Mouse (Mus musculus) embryonic facial prominence, embryonic 13.5 days (tissue): Measurements from ENCODE around the gene Ajuba. TPM values are rescaled to one million over a fixed set of nuclear protein-coding genes. Genes with fewer than 3 reads are reported as not detected.
"Not testable (repeated sequence)": the region's sequence is repeated elsewhere in the genome, so short reads cannot be mapped to it uniquely, and the experiment has no call there.

Experiments
- ATAC-seq: fragments of 200-750 bp; cut with Nextera tagmentation; 2 replicates; pipeline ENCODE4 v1.8.0; 2017; ENCODE audit warnings: low read depth; ENCODE audit not compliant: insufficient number of reproducible peaks, insufficient read depth, low FRiP score, low TSS enrichment
- H3K27ac ChIP-seq: fragments of 300-500 bp; sonication (generic); 2 replicates; pipeline ENCODE4 v1.5.1; 2015; ENCODE audit warnings: moderate library complexity, mild to moderate bottlenecking, inconsistent platforms
- H3K27me3 ChIP-seq: fragments of 300-500 bp; sonication (generic); 2 replicates; pipeline ENCODE4 v1.6.1; 2015; ENCODE audit warnings: mild to moderate bottlenecking, inconsistent platforms
- H3K36me3 ChIP-seq: fragments of 300-500 bp; sonication (generic); 2 replicates; pipeline ENCODE4 v1.6.1; 2015; ENCODE audit warnings: mild to moderate bottlenecking, inconsistent platforms
- H3K4me1 ChIP-seq: fragments of 300-500 bp; sonication (generic); 2 replicates; pipeline ENCODE4 v1.6.1; 2015; ENCODE audit warnings: inconsistent platforms
- H3K4me2 ChIP-seq: fragments of 300-500 bp; sonication (generic); 2 replicates; pipeline ENCODE4 v1.6.1; 2015; ENCODE audit warnings: moderate library complexity, mild to moderate bottlenecking, inconsistent platforms
- H3K4me3 ChIP-seq: fragments of 300-500 bp; sonication (generic); 2 replicates; pipeline ENCODE4 v1.5.1; 2015; ENCODE audit warnings: mild to moderate bottlenecking, inconsistent platforms
- H3K9ac ChIP-seq: fragments of 300-500 bp; sonication (generic); 2 replicates; pipeline ENCODE4 v1.6.1; 2015; ENCODE audit warnings: mild to moderate bottlenecking, inconsistent platforms
- H3K9me3 ChIP-seq: fragments of 300-500 bp; sonication (generic); 2 replicates; pipeline ENCODE4 v1.6.1; 2016; ENCODE audit warnings: inconsistent platforms
- WGBS: fragments of 180-500 bp; shearing (Covaris S2); methylation state at CpG from one replicate; pipeline ENCODE4 v1.1.7; 2015; ENCODE audit warnings: mixed read lengths; 5-methylcytosine and 5-hydroxymethylcytosine counted together
- polyA plus RNA-seq: library from polyadenylated mRNA; unstranded; fragments of >200 nt; fragmentation: Nextera tagmentation; extraction: Ambion mirVana; gene quantifications from 2 replicates; pipeline ENCODE4 v1.2.1, GENCODE M21; 2015

Gene Ajuba
- polyA plus RNA-seq: 55.6 and 63.3 TPM in 2 replicates

DNA sequence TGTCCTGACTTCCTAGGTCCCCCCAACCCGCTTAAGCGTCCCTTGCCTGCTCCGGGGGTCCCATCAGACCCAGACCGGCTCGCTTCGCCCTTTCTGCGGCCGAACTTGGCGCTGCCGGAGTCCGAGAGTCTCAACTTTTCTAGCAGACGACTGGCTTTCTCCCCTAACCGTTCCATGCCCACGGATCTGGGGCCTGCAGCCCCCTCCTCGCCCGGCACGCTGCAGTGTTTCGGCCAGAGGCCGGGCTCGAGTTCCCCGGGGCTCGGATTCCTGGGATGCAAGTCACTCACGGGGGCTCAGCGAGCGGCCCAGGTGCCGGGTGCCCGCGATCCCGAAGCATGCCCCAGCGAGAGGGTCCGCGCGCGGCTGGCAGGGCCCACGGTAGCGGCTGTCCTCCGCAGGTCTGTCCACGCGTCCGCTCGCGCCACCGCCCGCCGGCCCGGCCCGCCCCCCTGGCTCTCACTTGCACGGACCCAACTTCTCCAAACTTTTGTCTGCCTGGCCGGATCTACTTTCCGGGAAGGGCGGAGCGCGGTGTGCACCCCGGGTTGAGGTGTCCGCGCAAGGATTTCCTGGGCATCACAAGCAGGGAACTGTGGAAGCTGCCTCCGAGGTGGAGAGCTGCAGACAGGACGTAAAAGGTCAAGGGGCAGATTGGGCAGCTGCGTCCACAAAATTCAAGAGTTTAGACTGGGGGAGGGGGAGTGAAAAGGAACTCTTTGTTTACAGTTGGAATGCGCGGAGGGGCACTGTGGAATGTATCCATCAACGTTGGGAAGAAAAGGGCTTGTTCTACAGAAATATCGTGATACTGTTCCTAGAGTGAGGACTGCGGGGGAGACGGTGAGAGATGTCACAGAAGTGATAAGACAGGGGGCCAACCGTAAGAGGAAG, at the start of gene Ajuba:
Ajuba (minus strand) TSS at position 470 of the 894 bp plus-strand sequence.
- ATAC-seq: peak; percentile 74
- peaks cover 13% of the 10 kb centered on the region for H3K36me3 ChIP-seq
- H3K4me1 ChIP-seq: peaks cover 33% of the 10 kb centered on the region
- H3K27me3 ChIP-seq: no peaks in the 10 kb centered on the region
- H3K27ac ChIP-seq: peak within 1 kb of the TSS; percentile 96
- H3K4me2 ChIP-seq: peak within 1 kb of the TSS; percentile 85
- H3K9me3 ChIP-seq: no peaks in the 10 kb centered on the region
- peak within 1 kb of the TSS; percentile 93 for H3K4me3 ChIP-seq
- under 1% methylated on average over 66 of the region's 66 CpGs for WGBS
- peak within 1 kb of the TSS; percentile 100 for H3K9ac ChIP-seq

GRCm38 (mm10) chr14:54624976-54625375, 47.6 kb upstream of the Ajuba start:
- no peak overlapping the region for H3K4me2 ChIP-seq
- 52% methylated on average over 10 of the region's 10 CpGs for WGBS
- no peak for ATAC-seq
- H3K4me1 ChIP-seq: no peaks in the 10 kb centered on the region
- peak overlapping the region; percentile 21; the same call in 1 of the 2 replicates for H3K9ac ChIP-seq
- no peaks in the 10 kb centered on the region for H3K9me3 ChIP-seq
- H3K27me3 ChIP-seq: no peaks in the 10 kb centered on the region
- no peak overlapping the region for H3K4me3 ChIP-seq
- H3K36me3 ChIP-seq: no peaks in the 10 kb centered on the region; the same call in 1 of the 2 replicates
- H3K27ac ChIP-seq: no peak overlapping the region

- Histone ChIP-seq H3K4me2 (no peak overlapping the region), H3K36me3 (no peaks in the 10 kb centered on the region), H3K27ac (no peak overlapping the region), H3K27me3 (no peaks in the 10 kb centered on the region), H3K4me3 (no peak overlapping the region), H3K9me3 (no peaks in the 10 kb centered on the region), H3K4me1 (no peaks in the 10 kb centered on the region), H3K9ac (no peak overlapping the region)
- 87% methylated on average over 6 of the region's 6 CpGs for WGBS
- no peak for ATAC-seq
Observed at GRCm38 (mm10) chr14:54623334-54623733, 46.0 kb upstream of the Ajuba start.

DNA sequence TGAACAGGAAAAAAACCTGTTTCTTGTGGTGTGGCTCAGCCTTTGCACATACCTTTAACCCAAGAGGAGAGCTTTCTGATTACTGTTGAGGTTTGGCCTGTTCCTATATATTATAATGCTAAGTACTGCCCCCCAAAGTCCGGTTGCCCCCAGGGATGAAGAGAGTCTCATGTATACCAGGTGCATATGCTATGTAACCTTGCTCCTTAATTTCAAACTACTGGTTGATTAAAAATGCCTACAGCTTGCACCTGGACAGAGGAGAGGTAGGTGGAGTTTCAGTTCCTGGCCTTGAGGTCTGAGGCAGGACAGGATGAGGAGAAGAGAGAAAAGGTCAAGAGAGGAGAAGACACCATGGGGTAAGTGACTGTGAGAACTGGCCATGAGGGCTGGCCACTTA, 43.8 kb upstream of the Ajuba start, which contains the start of gene Psmb11:
Psmb11 (plus strand) TSS at position 301 of the 400 bp plus-strand sequence.
- Histone ChIP-seq H3K9me3 (no peaks in the 10 kb centered on the region), H3K27me3 (no peaks in the 10 kb centered on the region), H3K36me3 (peaks cover 4% of the 10 kb centered on the region), H3K4me1 (peaks cover 11% of the 10 kb centered on the region), H3K27ac (no peak within 1 kb of the TSS), H3K4me2 (no peak within 1 kb of the TSS), H3K9ac (no peak within 1 kb of the TSS), H3K4me3 (no peak within 1 kb of the TSS)
- 80% methylated on average over 1 of the region's 1 CpGs for WGBS
- no peak for ATAC-seq

- WGBS: under 1% methylated on average over 25 of the region's 25 CpGs
- ATAC-seq: peak; percentile 79
Observed at GRCm38 (mm10) chr14:54617897-54618365, 40.6 kb upstream of the Ajuba start, which contains the start of gene Psmb5. Gene Psmb5, minus strand, starts transcription at chr14:54618022.

DNA sequence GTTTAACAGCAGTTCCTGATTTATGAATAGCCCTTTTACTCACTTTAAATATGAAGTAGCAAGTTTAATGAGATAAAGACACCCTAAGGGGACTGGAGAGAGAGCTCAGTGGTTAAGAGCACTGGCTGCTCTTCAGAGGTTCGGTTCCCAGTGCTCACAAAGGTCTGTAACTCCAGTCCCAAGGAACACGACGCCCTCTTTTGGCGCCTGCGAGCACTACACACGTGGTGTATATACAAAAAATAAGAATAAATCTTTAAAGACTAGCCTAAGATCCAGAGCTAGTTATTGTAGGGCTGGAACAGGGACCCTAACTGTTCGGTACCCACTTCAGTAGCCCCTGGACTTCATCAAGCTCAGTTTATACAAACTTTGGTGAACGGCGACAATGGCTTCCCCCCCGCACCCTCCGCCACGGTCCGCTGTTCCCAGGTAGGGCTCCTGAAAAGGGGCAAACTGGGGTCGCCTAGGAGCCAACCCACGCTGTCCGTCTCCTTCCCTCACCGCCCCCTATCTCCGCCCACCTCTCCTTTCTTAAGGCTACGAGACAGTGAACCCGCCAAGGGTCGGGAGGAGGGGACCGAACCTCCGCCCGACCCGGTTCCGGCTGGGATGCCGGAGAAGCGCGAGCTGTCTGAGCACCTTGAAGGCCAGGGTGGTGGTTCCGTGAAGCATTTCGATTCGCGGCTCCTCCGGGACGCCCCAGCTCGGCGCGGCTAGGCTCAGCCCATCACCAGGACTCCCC, 40.0 kb upstream of the Ajuba start:
- Histone ChIP-seq H3K27ac (peak overlapping the region; percentile 85), H3K27me3 (no peaks in the 10 kb centered on the region), H3K4me3 (peak overlapping the region; percentile 77), H3K4me2 (peak overlapping the region; percentile 69), H3K36me3 (peaks cover 34% of the 10 kb centered on the region), H3K4me1 (peaks cover 13% of the 10 kb centered on the region), H3K9me3 (no peaks in the 10 kb centered on the region), H3K9ac (peak overlapping the region; percentile 94)
- 0 out of 2 replicates have a peak, but pooled peaks have one; percentile 17 for ATAC-seq
- WGBS: 2% methylated on average over 38 of the region's 38 CpGs

More at GRCm38 (mm10) chr14:54617897-54618365, 40.6 kb upstream of the Ajuba start, which contains the start of gene Psmb5:
- H3K27ac ChIP-seq: peak within 1 kb of the TSS; percentile 85
- H3K36me3 ChIP-seq: peaks cover 29% of the 10 kb centered on the region
- H3K4me2 ChIP-seq: peak within 1 kb of the TSS; percentile 69
- no peaks in the 10 kb centered on the region for H3K9me3 ChIP-seq
- no peaks in the 10 kb centered on the region for H3K27me3 ChIP-seq
- H3K4me3 ChIP-seq: peak within 1 kb of the TSS; percentile 77
- peak within 1 kb of the TSS; percentile 94 for H3K9ac ChIP-seq
- peaks cover 13% of the 10 kb centered on the region for H3K4me1 ChIP-seq

- Histone ChIP-seq H3K27ac (no peak overlapping the region), H3K9me3 (no peaks in the 10 kb centered on the region), H3K9ac (no peak overlapping the region), H3K4me1 (peaks cover 13% of the 10 kb centered on the region), H3K27me3 (no peaks in the 10 kb centered on the region), H3K36me3 (peaks cover 40% of the 10 kb centered on the region), H3K4me3 (peak overlapping the region; percentile 77; the same call in 1 of the 2 replicates), H3K4me2 (peak overlapping the region; percentile 69; the same call in 1 of the 2 replicates)
- no peak for ATAC-seq
- WGBS: 89% methylated on average over 16 of the region's 16 CpGs
Observed at GRCm38 (mm10) chr14:54616226-54616825, 39.0 kb upstream of the Ajuba start.

DNA sequence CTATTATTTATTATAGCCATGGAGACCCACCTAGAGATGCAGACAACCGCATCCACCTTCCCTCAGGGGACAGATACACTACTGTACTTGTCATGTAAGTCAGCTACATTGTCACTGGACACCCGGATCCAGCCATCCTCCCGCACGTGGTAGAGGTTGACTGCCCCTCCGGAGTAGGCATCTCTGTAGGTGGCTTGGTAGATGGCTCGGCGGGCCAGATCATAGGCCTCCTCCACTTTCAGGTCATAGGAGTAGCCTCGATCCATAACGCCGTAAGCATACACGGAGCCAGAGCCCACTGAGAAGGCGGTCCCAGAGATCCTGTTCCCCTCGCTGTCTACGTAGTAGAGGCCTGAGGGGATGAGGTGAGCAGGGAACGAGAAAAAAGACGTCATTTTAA, 36.8 kb upstream of the Ajuba start:
- H3K27ac ChIP-seq, ATAC-seq, H3K4me2 ChIP-seq, H3K4me3 ChIP-seq, H3K27me3 ChIP-seq, H3K9me3 ChIP-seq, H3K9ac ChIP-seq: not testable (repeated sequence)
- 91% methylated on average over 16 of the region's 16 CpGs for WGBS
- peaks cover 13% of the 10 kb centered on the region for H3K4me1 ChIP-seq
- H3K36me3 ChIP-seq: peaks cover 47% of the 10 kb centered on the region

DNA sequence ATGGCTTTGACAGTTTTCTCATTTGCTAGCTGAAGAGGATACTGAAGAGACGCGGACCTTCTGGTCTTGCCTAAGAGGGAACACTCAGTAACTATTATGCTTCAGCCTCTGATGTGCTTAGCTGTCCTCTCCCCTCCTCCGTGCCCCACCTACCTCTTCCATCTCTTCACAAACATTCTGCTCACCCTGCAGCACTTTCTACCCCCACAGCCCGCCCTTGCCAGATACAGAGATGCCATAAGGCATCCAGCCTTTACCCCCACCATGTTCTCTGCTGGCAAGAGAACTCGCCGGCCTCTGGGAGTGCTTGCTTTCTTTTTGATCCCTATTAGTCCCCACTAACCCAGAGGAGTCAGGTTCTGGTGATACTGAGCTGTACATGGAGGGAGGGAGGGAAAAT, 33.3 kb upstream of the Ajuba start:
- H3K9ac ChIP-seq: no peak overlapping the region
- WGBS: 80% methylated on average over 6 of the region's 6 CpGs
- no peak for ATAC-seq
- peaks cover 38% of the 10 kb centered on the region for H3K36me3 ChIP-seq
- H3K4me1 ChIP-seq: 0 out of 2 replicates have a peak, but pooled peaks cover 4% of the 10 kb centered on the region
- H3K4me2 ChIP-seq: no peak overlapping the region
- H3K27me3 ChIP-seq: no peaks in the 10 kb centered on the region
- no peaks in the 10 kb centered on the region for H3K9me3 ChIP-seq
- H3K4me3 ChIP-seq: no peak overlapping the region
- H3K27ac ChIP-seq: no peak overlapping the region

- no peak overlapping the region for H3K27ac ChIP-seq
- H3K9ac ChIP-seq: no peak overlapping the region
- no peak for ATAC-seq
- H3K36me3 ChIP-seq: peaks cover 31% of the 10 kb centered on the region
- no peaks in the 10 kb centered on the region for H3K9me3 ChIP-seq
- 85% methylated on average over 4 of the region's 4 CpGs for WGBS
- no peaks in the 10 kb centered on the region for H3K27me3 ChIP-seq
- H3K4me3 ChIP-seq: no peak overlapping the region
- H3K4me2 ChIP-seq: no peak overlapping the region
- 0 out of 2 replicates have a peak, but pooled peaks cover 4% of the 10 kb centered on the region for H3K4me1 ChIP-seq
Observed at GRCm38 (mm10) chr14:54609962-54610361, 32.6 kb upstream of the Ajuba start.

- Histone ChIP-seq H3K9ac (no peak overlapping the region), H3K4me3 (no peak overlapping the region), H3K36me3 (peaks cover 25% of the 10 kb centered on the region), H3K4me1 (peaks cover 10% of the 10 kb centered on the region; the same call in 1 of the 2 replicates), H3K9me3 (no peaks in the 10 kb centered on the region), H3K27ac (no peak overlapping the region; the same call in 1 of the 2 replicates), H3K4me2 (no peak overlapping the region), H3K27me3 (no peaks in the 10 kb centered on the region)
- ATAC-seq: no peak
- 51% methylated on average over 4 of the region's 4 CpGs for WGBS
Observed at GRCm38 (mm10) chr14:54609245-54609644, 31.9 kb upstream of the Ajuba start.
